Mouse (Mus musculus): Measurements from ENCODE around the gene Nin. TPM values are rescaled to one million over a fixed set of nuclear protein-coding genes. Genes with fewer than 3 reads are reported as not detected.

The Nin gene
- total and polyA plus RNA-seq, 2 experiments from 2014 or later = 8.5 to 28.4 TPM

DNA sequence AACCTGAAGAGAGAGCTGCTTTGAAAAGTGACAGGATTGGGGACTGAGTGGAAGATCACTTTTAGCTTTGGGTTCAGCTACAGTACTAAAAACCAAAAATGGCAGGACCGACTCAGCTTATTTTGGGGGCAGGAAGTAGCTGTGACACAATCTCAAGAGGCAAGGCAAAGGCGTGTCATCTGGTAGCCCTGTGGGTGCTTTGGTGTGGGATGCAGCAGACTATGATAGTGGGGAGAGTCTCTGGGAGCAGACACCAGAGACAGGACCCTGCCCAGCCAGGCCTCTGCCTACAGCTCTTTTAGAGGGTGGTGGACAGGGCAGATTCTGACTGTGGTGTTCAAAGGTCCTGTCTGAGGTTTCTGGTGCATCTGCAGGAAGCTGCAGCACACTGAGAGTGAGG, 38.5 kb downstream of the Nin start:
- H3K9ac ChIP-seq = no peak overlapping the region

DNA sequence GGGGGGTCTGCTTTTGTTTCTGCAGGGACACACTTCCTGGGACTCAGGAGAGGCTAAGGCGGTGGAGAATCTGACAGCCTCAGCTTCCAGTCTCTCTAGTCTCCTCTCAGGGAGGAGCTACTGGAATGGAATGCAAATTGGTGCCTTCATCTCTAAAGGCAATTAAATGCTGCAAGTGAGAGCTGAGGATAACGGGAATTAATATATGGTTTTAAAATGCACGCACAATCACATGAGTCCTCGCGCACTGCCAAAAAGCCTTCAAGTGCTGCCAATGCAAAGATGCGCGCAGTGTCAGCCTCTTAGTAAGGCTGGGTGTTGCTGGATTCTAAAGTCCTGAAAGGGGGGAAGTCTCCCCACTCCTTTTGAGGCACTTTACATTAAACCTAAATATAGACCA, 42.6 kb downstream of the Nin start:
- peak; percentile 63 for ATAC-seq
- Histone ChIP-seq H3K4me3 (ENCODE audit: low read depth, low read length) (no peak overlapping the region), H3K9ac (0 out of 2 replicates have a peak overlapping the region, but pooled peaks have one; percentile 10)

More for the DNA sequence above, 38.5 kb downstream of the Nin start:
- no peak overlapping the region for H3K4me2 ChIP-seq (ENCODE audit: low read depth)
- H3K36me3 ChIP-seq (ENCODE audit: insufficient read depth) = peaks cover 10% of the 10 kb centered on the region; the same call in 1 of the 2 replicates
- peaks cover 14% of the 10 kb centered on the region for H3K4me1 ChIP-seq (ENCODE audit: insufficient read depth)
- no peaks in the 10 kb centered on the region for H3K9me3 ChIP-seq (ENCODE audit: low read length)
- 87% methylated on average over 2 of the region's 2 CpGs for WGBS
- no peak overlapping the region for H3K4me3 ChIP-seq (ENCODE audit: low read depth, low read length)
- no peak overlapping the region for H3K27ac ChIP-seq (ENCODE audit: low read depth, low read length)
- H3K27me3 ChIP-seq (ENCODE audit: insufficient read depth, low read length) = no peaks in the 10 kb centered on the region
- no peak for TF ChIP-seq CTCF (IDR thresholded peaks at IDR 0.05; ENCODE audit: low read depth)
- ATAC-seq (no peak), DNase-seq (no peak)

DNA sequence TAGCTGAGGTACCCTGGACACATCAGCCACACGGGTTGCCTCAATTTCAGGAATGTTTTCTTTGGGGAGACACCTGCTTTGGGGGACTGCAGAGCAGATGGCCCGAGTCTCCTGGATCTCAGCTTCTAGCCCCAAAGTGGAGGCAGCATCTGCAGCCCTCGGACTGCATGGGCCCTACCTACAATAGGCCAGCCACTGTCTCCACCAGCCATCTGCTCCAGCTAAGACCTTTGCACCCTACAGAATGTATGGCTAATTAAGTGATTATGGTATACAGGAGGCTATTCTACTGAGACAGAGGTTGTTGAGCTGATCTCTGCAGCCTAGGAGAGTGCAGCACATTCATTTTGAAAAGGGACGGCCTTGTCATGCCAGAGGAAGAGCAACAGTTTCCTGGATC, 43.2 kb downstream of the Nin start:
- peaks cover 34% of the 10 kb centered on the region for H3K4me1 ChIP-seq (ENCODE audit: insufficient read depth)
- 0 out of 2 replicates have a peak overlapping the region, but pooled peaks have one; percentile 14 for H3K4me2 ChIP-seq (ENCODE audit: low read depth)
- ATAC-seq (no peak), DNase-seq (no peak)
- 0 out of 2 replicates have a peak overlapping the region, but pooled peaks have one; percentile 10 for H3K9ac ChIP-seq
- 17% methylated on average over 4 of the region's 4 CpGs for WGBS
- H3K27me3 ChIP-seq (ENCODE audit: insufficient read depth, low read length) = no peaks in the 10 kb centered on the region
- no peaks in the 10 kb centered on the region for H3K9me3 ChIP-seq (ENCODE audit: low read length)
- peak overlapping the region; percentile 79 for H3K27ac ChIP-seq (ENCODE audit: low read depth, low read length)
- peaks cover 10% of the 10 kb centered on the region for H3K36me3 ChIP-seq (ENCODE audit: insufficient read depth)
- no peak for TF ChIP-seq CTCF (IDR thresholded peaks at IDR 0.05; ENCODE audit: low read depth)
- no peak overlapping the region for H3K4me3 ChIP-seq (ENCODE audit: low read depth, low read length)

More for the DNA sequence above, 42.6 kb downstream of the Nin start:
- no peaks in the 10 kb centered on the region for H3K9me3 ChIP-seq (ENCODE audit: low read length)
- no peaks in the 10 kb centered on the region for H3K27me3 ChIP-seq (ENCODE audit: insufficient read depth, low read length)
- WGBS = 24% methylated on average over 7 of the region's 7 CpGs
- H3K4me2 ChIP-seq (ENCODE audit: low read depth) = 0 out of 2 replicates have a peak overlapping the region, but pooled peaks have one; percentile 14
- peaks cover 34% of the 10 kb centered on the region for H3K4me1 ChIP-seq (ENCODE audit: insufficient read depth)
- peak; percentile 77 for DNase-seq
- no peak for TF ChIP-seq CTCF (IDR thresholded peaks at IDR 0.05; ENCODE audit: low read depth)
- H3K27ac ChIP-seq (ENCODE audit: low read depth, low read length) = peak overlapping the region; percentile 79
- H3K36me3 ChIP-seq (ENCODE audit: insufficient read depth) = peaks cover 10% of the 10 kb centered on the region

DNA sequence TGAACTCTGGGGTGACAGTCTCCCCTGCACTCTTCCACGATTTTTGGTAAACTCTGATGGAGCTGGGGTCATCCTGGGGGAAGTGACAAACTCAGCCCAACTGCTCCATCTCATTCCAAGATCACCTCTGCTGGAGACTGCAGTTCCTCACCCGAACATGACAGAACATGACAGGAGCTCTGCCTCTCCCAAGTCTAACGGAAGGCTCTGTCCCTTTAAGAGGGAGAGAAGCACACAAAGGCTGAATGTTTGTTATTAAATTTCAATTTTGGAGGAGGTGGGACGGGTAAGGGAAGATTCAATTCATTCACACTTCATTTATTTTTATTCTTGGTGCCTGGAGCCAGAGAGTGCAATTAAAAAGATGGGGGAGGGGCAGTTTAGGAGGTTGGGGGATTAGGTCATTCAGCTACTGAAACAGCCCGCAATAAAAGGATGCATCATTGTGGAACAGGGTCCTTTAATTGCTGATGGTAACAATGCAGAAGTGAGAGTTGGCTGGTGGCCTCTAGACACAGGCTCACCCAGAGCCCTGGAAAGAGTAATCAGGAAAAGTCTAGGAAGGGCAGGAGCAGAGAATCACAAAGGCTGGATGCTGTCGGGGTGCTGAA, 44.8 kb downstream of the Nin start:
- WGBS = 8% methylated on average over 6 of the region's 6 CpGs
- H3K36me3 ChIP-seq (ENCODE audit: insufficient read depth) = peaks cover 5% of the 10 kb centered on the region
- DNase-seq (no peak), ATAC-seq (peak; percentile 39)
- peak overlapping the region; percentile 29; the same call in 1 of the 2 replicates for H3K27ac ChIP-seq (ENCODE audit: low read depth, low read length)
- no peak for TF ChIP-seq CTCF (IDR thresholded peaks at IDR 0.05; ENCODE audit: low read depth)
- H3K9me3 ChIP-seq (ENCODE audit: low read length) = no peaks in the 10 kb centered on the region
- peaks cover 34% of the 10 kb centered on the region for H3K4me1 ChIP-seq (ENCODE audit: insufficient read depth)
- H3K9ac ChIP-seq = no peak overlapping the region
- no peak overlapping the region for H3K4me2 ChIP-seq (ENCODE audit: low read depth)
- no peaks in the 10 kb centered on the region for H3K27me3 ChIP-seq (ENCODE audit: insufficient read depth, low read length)
- no peak overlapping the region for H3K4me3 ChIP-seq (ENCODE audit: low read depth, low read length)

DNA sequence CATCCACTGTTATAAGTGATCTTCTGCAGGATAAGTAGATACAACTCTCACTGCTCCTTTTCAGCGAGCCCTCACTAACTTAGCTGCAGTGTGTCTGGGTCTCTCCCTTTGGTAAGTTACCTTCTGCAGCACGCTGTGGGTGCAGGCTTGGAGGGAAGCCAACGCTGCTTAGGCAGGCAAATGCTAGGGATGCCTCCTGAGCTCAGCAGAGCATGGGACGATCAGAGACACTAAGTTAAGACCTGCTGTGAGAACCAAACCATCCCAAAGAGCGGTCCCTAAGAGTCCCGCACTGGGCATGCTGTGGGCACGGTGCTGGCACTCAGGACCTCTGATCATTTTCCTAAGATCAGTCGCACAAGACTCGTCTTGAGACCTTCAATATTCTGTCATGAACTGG, 45.7 kb downstream of the Nin start:
- DNase-seq (peak; percentile 63), ATAC-seq (no peak)
- no peak for TF ChIP-seq CTCF (IDR thresholded peaks at IDR 0.05; ENCODE audit: low read depth)
- Histone ChIP-seq H3K4me2 (ENCODE audit: low read depth) (no peak overlapping the region), H3K4me3 (ENCODE audit: low read depth, low read length) (no peak overlapping the region), H3K36me3 (ENCODE audit: insufficient read depth) (peaks cover 5% of the 10 kb centered on the region), H3K27me3 (ENCODE audit: insufficient read depth, low read length) (no peaks in the 10 kb centered on the region), H3K27ac (ENCODE audit: low read depth, low read length) (peak overlapping the region; percentile 16; the same call in 1 of the 2 replicates), H3K9me3 (ENCODE audit: low read length) (no peaks in the 10 kb centered on the region), H3K9ac (no peak overlapping the region), H3K4me1 (ENCODE audit: insufficient read depth) (peaks cover 34% of the 10 kb centered on the region)
- WGBS = 27% methylated on average over 9 of the region's 9 CpGs

DNA sequence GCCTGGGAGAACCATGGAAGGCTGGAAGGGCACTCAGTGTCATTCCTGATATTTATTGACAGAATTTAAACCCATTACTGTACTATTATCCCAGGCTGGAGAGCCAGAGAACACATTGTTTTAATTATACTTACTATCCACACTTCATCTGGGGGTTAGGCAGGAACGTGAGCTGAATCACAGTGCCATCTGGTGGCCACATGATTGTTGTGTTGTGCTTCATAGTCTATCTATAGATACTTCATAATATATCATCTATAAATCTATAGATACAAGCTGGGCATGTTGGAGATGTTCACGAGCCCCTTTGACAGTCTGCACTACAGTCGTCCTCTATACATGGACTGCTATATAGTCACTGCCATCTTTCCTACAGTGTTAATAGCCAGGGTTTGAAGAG, 51.4 kb downstream of the Nin start:
- no peaks in the 10 kb centered on the region for H3K4me1 ChIP-seq (ENCODE audit: insufficient read depth)

More for the DNA sequence above, 51.4 kb downstream of the Nin start:
- WGBS = 32% methylated on average over 3 of the region's 3 CpGs
- DNase-seq = peak; percentile 79
- peak; percentile 62; the same call in 1 of the 2 replicates for ATAC-seq
- no peak overlapping the region for H3K27ac ChIP-seq (ENCODE audit: low read depth, low read length)
- H3K9ac ChIP-seq = no peak overlapping the region
- no peaks in the 10 kb centered on the region for H3K27me3 ChIP-seq (ENCODE audit: insufficient read depth, low read length)
- no peak overlapping the region for H3K4me2 ChIP-seq (ENCODE audit: low read depth)
- H3K36me3 ChIP-seq (ENCODE audit: insufficient read depth) = peaks cover 23% of the 10 kb centered on the region
- H3K4me3 ChIP-seq (ENCODE audit: low read depth, low read length) = no peak overlapping the region
- no peaks in the 10 kb centered on the region for H3K9me3 ChIP-seq (ENCODE audit: low read length)
- TF ChIP-seq CTCF (IDR thresholded peaks at IDR 0.05; ENCODE audit: low read depth) = peak; percentile 84

Measured in forebrain, postnatal 0 days (tissue).